Mouse (Mus musculus) midbrain, embryonic 10.5 days (tissue): Measurements from ENCODE around the gene Dync1i1. TPM values are rescaled to one million over a fixed set of nuclear protein-coding genes. Genes with fewer than 3 reads are reported as not detected.

Source experiments
- DNase-seq: peaks from one replicate; pipeline ENCODE4 v3.0.0-alpha.2; 2017; ENCODE audit warnings: low spot score
- H3K27ac ChIP-seq: fragments of 300-500 bp; sonication (generic); replicated peaks from 2 replicates; pipeline ENCODE4 v1.5.1; 2016; ENCODE audit warnings: mild to moderate bottlenecking
- H3K27me3 ChIP-seq: fragments of 300-500 bp; sonication (generic); 2 replicates; pipeline ENCODE4 v1.6.1; 2016; ENCODE audit warnings: low read depth, mild to moderate bottlenecking; ENCODE audit not compliant: poor library complexity, severe bottlenecking
- H3K36me3 ChIP-seq: fragments of 300-500 bp; sonication (generic); 2 replicates; pipeline ENCODE4 v1.6.1; 2016; ENCODE audit warnings: mild to moderate bottlenecking, moderate library complexity
- H3K4me1 ChIP-seq: fragments of 300-500 bp; sonication (generic); 2 replicates; pipeline ENCODE4 v1.6.1; 2016
- H3K4me3 ChIP-seq: fragments of 300-500 bp; sonication (generic); 2 replicates; pipeline ENCODE4 v1.5.1; 2016; ENCODE audit warnings: mild to moderate bottlenecking, moderate library complexity
- H3K9me3 ChIP-seq: fragments of 300-500 bp; sonication (generic); replicated peaks from 2 replicates; pipeline ENCODE4 v1.6.1; 2016; ENCODE audit warnings: mild to moderate bottlenecking
- WGBS: fragments of 180-500 bp; shearing (Covaris S2); methylation state at CpG from one replicate; pipeline ENCODE4 v1.1.7; 2016; 5-methylcytosine and 5-hydroxymethylcytosine counted together
- polyA plus RNA-seq: library from polyadenylated mRNA; unstranded; fragments of >200 nt; fragmentation: Nextera tagmentation; extraction: Ambion mirVana; gene quantifications from 2 replicates; pipeline ENCODE4 v1.2.1, GENCODE M21; 2016

The Dync1i1 gene
- polyA plus RNA-seq, 1 experiment from 2014 or later, result 1.5 TPM

- Histone ChIP-seq H3K4me3 (no peak overlapping the region), H3K27me3 (no peaks in the 10 kb centered on the region), H3K4me1 (peaks cover 5% of the 10 kb centered on the region; the same call in 1 of the 2 replicates), H3K9me3 (no peaks in the 10 kb centered on the region), H3K36me3 (no peaks in the 10 kb centered on the region), H3K27ac (no peak overlapping the region)
- 58% methylated on average over 7 of the region's 7 CpGs for WGBS
- DNase-seq, result no peak
Measured at GRCm38 (mm10) chr6:5790607-5791006, 65.2 kb downstream of the Dync1i1 start.

GRCm38 (mm10) chr6:5794106-5794753 lies 68.8 kb downstream of the Dync1i1 start:
- no peaks in the 10 kb centered on the region for H3K9me3 ChIP-seq
- H3K4me3 ChIP-seq, result no peak overlapping the region
- peaks cover 5% of the 10 kb centered on the region; the same call in 1 of the 2 replicates for H3K4me1 ChIP-seq
- DNase-seq, result no peak
- no peaks in the 10 kb centered on the region for H3K27me3 ChIP-seq
- no peaks in the 10 kb centered on the region for H3K36me3 ChIP-seq
- no peak overlapping the region for H3K27ac ChIP-seq
- WGBS, result 81% methylated on average over 5 of the region's 5 CpGs

GRCm38 (mm10) chr6:5795314-5795713 lies 69.9 kb downstream of the Dync1i1 start:
- H3K9me3 ChIP-seq, result no peaks in the 10 kb centered on the region
- DNase-seq, result no peak
- no peaks in the 10 kb centered on the region for H3K36me3 ChIP-seq
- no peaks in the 10 kb centered on the region for H3K27me3 ChIP-seq
- WGBS, result 72% methylated on average over 2 of the region's 2 CpGs
- H3K4me1 ChIP-seq, result peaks cover 5% of the 10 kb centered on the region; the same call in 1 of the 2 replicates
- H3K27ac ChIP-seq, result no peak overlapping the region
- H3K4me3 ChIP-seq, result no peak overlapping the region

- WGBS, result 57% methylated on average over 6 of the region's 6 CpGs
Measured at GRCm38 (mm10) chr6:5802124-5802839, 76.8 kb downstream of the Dync1i1 start.

GRCm38 (mm10) chr6:5802840-5803491 lies 77.5 kb downstream of the Dync1i1 start:
- H3K27ac ChIP-seq, result no peak overlapping the region
- no peaks in the 10 kb centered on the region for H3K9me3 ChIP-seq
- no peaks in the 10 kb centered on the region for H3K36me3 ChIP-seq
- 77% methylated on average over 11 of the region's 11 CpGs for WGBS
- H3K4me3 ChIP-seq, result no peak overlapping the region
- H3K4me1 ChIP-seq, result no peaks in the 10 kb centered on the region
- no peaks in the 10 kb centered on the region for H3K27me3 ChIP-seq
- no peak for DNase-seq

More at GRCm38 (mm10) chr6:5802124-5802839, 76.8 kb downstream of the Dync1i1 start:
- H3K4me3 ChIP-seq, result no peak overlapping the region
- no peaks in the 10 kb centered on the region for H3K27me3 ChIP-seq
- no peaks in the 10 kb centered on the region for H3K4me1 ChIP-seq
- no peak overlapping the region for H3K27ac ChIP-seq
- H3K36me3 ChIP-seq, result no peaks in the 10 kb centered on the region
- DNase-seq, result no peak
- no peaks in the 10 kb centered on the region for H3K9me3 ChIP-seq

- WGBS, result 83% methylated on average over 3 of the region's 3 CpGs
- H3K27me3 ChIP-seq, result no peaks in the 10 kb centered on the region
- H3K4me1 ChIP-seq, result no peaks in the 10 kb centered on the region
- DNase-seq, result no peak
- no peak overlapping the region for H3K4me3 ChIP-seq
- no peak overlapping the region for H3K27ac ChIP-seq
- H3K36me3 ChIP-seq, result no peaks in the 10 kb centered on the region
- no peaks in the 10 kb centered on the region for H3K9me3 ChIP-seq
Measured at GRCm38 (mm10) chr6:5808008-5808421, 82.6 kb downstream of the Dync1i1 start.

GRCm38 (mm10) chr6:5812076-5812475 lies 86.6 kb downstream of the Dync1i1 start:
- Histone ChIP-seq H3K36me3 (no peaks in the 10 kb centered on the region), H3K4me3 (no peak overlapping the region), H3K27me3 (no peaks in the 10 kb centered on the region), H3K27ac (no peak overlapping the region), H3K9me3 (no peaks in the 10 kb centered on the region), H3K4me1 (no peaks in the 10 kb centered on the region)
- 78% methylated on average over 1 of the region's 1 CpGs for WGBS
- DNase-seq, result no peak

GRCm38 (mm10) chr6:5819674-5820073 lies 94.2 kb downstream of the Dync1i1 start:
- WGBS, result 91% methylated on average over 3 of the region's 3 CpGs
- no peak overlapping the region for H3K27ac ChIP-seq
- H3K27me3 ChIP-seq, result no peaks in the 10 kb centered on the region
- H3K4me1 ChIP-seq, result no peaks in the 10 kb centered on the region
- no peak for DNase-seq
- no peaks in the 10 kb centered on the region for H3K9me3 ChIP-seq
- H3K36me3 ChIP-seq, result no peaks in the 10 kb centered on the region
- no peak overlapping the region for H3K4me3 ChIP-seq

- Histone ChIP-seq H3K4me1 (no peaks in the 10 kb centered on the region), H3K27me3 (no peaks in the 10 kb centered on the region), H3K9me3 (no peaks in the 10 kb centered on the region), H3K27ac (no peak overlapping the region), H3K4me3 (no peak overlapping the region), H3K36me3 (no peaks in the 10 kb centered on the region)
- no peak for DNase-seq
- 93% methylated on average over 3 of the region's 3 CpGs for WGBS
Measured at GRCm38 (mm10) chr6:5825461-5825860, 100.0 kb downstream of the Dync1i1 start.

- DNase-seq, result no peak
- H3K4me1 ChIP-seq, result no peaks in the 10 kb centered on the region
- H3K27ac ChIP-seq, result no peak overlapping the region
- no peaks in the 10 kb centered on the region for H3K9me3 ChIP-seq
- H3K4me3 ChIP-seq, result no peak overlapping the region
- no peaks in the 10 kb centered on the region for H3K27me3 ChIP-seq
- H3K36me3 ChIP-seq, result no peaks in the 10 kb centered on the region
- 63% methylated on average over 4 of the region's 4 CpGs for WGBS
Measured at GRCm38 (mm10) chr6:5827064-5827463, 101.6 kb downstream of the Dync1i1 start.

GRCm38 (mm10) chr6:5828409-5828974 lies 103.1 kb downstream of the Dync1i1 start:
- no peaks in the 10 kb centered on the region for H3K9me3 ChIP-seq
- H3K4me3 ChIP-seq, result no peak overlapping the region
- 85% methylated on average over 14 of the region's 14 CpGs for WGBS
- no peak overlapping the region for H3K27ac ChIP-seq
- H3K36me3 ChIP-seq, result no peaks in the 10 kb centered on the region
- DNase-seq, result no peak
- H3K27me3 ChIP-seq, result no peaks in the 10 kb centered on the region
- H3K4me1 ChIP-seq, result no peaks in the 10 kb centered on the region

- H3K27ac ChIP-seq, result no peak overlapping the region
- H3K4me1 ChIP-seq, result no peaks in the 10 kb centered on the region
- H3K36me3 ChIP-seq, result no peaks in the 10 kb centered on the region
- WGBS, result 85% methylated on average over 9 of the region's 9 CpGs
- no peak overlapping the region for H3K4me3 ChIP-seq
- H3K27me3 ChIP-seq, result no peaks in the 10 kb centered on the region
- no peak for DNase-seq
- no peaks in the 10 kb centered on the region for H3K9me3 ChIP-seq
Measured at GRCm38 (mm10) chr6:5829148-5829547, 103.7 kb downstream of the Dync1i1 start.

- DNase-seq, result no peak
- Histone ChIP-seq H3K27me3 (no peaks in the 10 kb centered on the region), H3K4me3 (no peak overlapping the region), H3K9me3 (no peaks in the 10 kb centered on the region), H3K36me3 (no peaks in the 10 kb centered on the region), H3K27ac (no peak overlapping the region), H3K4me1 (no peaks in the 10 kb centered on the region)
- WGBS, result 62% methylated on average over 2 of the region's 2 CpGs
Measured at GRCm38 (mm10) chr6:5830717-5831116, 105.3 kb downstream of the Dync1i1 start.
